Mouse (Mus musculus): ENCODE data around the gene Mylk. TPM values are rescaled to one million over a fixed set of nuclear protein-coding genes. Genes with fewer than 3 reads are reported as not detected.
"Not testable (repeated sequence)": the region's sequence is repeated elsewhere in the genome, so short reads cannot be mapped to it uniquely, and the experiment has no call there.

The Mylk gene
- polyA plus RNA-seq (2012; fragmentation: generic; extraction: Trizol) = 0.23 TPM
- long read RNA-seq, experiment 1 = 0 reads
- long read RNA-seq, experiment 2, partial matches to known transcripts = 0 of 1 reads
- long read RNA-seq, experiment 2, other reads (novel, unspliced or antisense) = 1 of 1 reads

GRCm38 (mm10) chr16:34745065-34745585 is at the start of gene Mylk:
TSS of gene Mylk (plus strand) at chr16:34745210.
- TF ChIP-seq MAX (IDR thresholded peaks at IDR 0.05) (peak; percentile 25), MYOD1 (IDR thresholded peaks at IDR 0.05; ENCODE audit: control insufficient read depth, insufficient read length, low read depth) (no peak), CTCF (IDR thresholded peaks at IDR 0.05; ENCODE audit: control insufficient read depth, insufficient read depth, insufficient read length) (peak; percentile 16)
- no peaks in the 10 kb centered on the region for H3K36me3 ChIP-seq (ENCODE audit: control insufficient read depth, insufficient read depth)
- no peaks in the 10 kb centered on the region for H3K27me3 ChIP-seq (ENCODE audit: control insufficient read depth, insufficient read depth, insufficient read length)
- H3K79me2 ChIP-seq (ENCODE audit: control insufficient read depth, insufficient read depth) = no peaks in the 10 kb centered on the region
- H3ac ChIP-seq (ENCODE audit: control insufficient read depth, insufficient read length, low read depth) = peak within 1 kb of the TSS; percentile 21
- H3K4me3 ChIP-seq (ENCODE audit: insufficient read depth, poor library complexity, severe bottlenecking) = no peak within 1 kb of the TSS
- no peaks in the 10 kb centered on the region for H3K79me3 ChIP-seq (ENCODE audit: low read depth)

DNA sequence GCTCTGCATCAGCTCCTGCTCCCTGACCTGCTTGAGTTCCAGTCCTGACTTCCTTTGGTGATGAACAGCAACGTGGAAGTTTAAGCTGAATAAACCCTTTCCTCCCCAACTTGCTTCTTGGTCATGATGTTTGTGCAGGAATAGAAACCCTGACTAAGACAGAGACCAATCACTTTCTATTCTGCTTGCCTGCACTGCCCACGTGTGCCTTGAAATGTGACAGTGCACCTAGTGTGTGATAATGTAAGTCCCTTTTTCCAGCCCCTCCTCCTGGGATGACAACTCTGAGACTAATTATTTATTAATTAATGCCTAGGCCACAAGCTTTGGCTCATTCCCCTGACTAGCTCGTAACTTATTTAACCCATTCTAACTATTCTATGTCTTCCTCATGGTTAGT is 46.3 kb upstream of the Mylk start:
- H3K27me3 ChIP-seq (ENCODE audit: control insufficient read depth, insufficient read depth, insufficient read length); H3K79me2 ChIP-seq (ENCODE audit: control insufficient read depth, insufficient read depth); H3K79me3 ChIP-seq (ENCODE audit: low read depth); H3ac ChIP-seq (ENCODE audit: control insufficient read depth, insufficient read length, low read depth); H3K4me3 ChIP-seq (ENCODE audit: insufficient read depth, poor library complexity, severe bottlenecking): not testable (repeated sequence)
- peaks cover 17% of the 10 kb centered on the region for H3K36me3 ChIP-seq (ENCODE audit: control insufficient read depth, insufficient read depth)

DNA sequence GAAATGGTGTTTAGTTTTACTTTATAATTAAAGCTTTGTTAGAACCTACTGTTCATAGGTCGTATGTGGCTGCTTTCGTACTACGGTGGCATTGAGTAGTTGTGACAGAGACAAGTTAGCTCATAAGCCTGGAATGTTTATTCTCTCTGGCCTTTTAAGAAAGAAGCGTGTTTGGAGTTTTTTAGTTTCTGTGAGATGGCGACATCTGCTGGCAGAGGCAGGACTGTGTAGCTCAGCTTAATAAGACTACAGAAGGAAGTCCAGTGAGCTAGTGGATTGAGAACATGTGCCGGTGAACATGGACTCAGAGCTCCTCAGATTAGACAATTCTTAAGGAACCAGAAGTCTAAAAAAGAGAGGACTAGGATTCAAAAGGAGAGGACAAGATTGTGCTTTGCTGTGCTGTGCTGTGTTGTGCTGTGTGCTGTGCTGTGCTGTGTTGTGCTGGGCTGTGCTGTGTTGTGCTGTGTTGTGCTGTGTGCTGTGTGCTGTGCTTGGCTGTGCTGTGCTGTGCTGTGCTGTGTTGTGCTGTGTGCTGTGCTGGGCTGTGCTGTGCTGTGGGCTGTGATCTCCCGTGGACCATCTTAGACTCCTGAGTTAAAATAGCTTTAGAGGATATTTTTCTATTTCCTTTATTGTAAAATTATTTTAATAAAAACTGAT is 44.7 kb upstream of the Mylk start:
- no peaks in the 10 kb centered on the region for H3K79me3 ChIP-seq (ENCODE audit: low read depth)
- H3ac ChIP-seq (ENCODE audit: control insufficient read depth, insufficient read length, low read depth) = no peak overlapping the region
- no peaks in the 10 kb centered on the region for H3K79me2 ChIP-seq (ENCODE audit: control insufficient read depth, insufficient read depth)
- H3K4me3 ChIP-seq (ENCODE audit: insufficient read depth, poor library complexity, severe bottlenecking) = no peak overlapping the region
- H3K27me3 ChIP-seq (ENCODE audit: control insufficient read depth, insufficient read depth, insufficient read length) = no peaks in the 10 kb centered on the region
- TF ChIP-seq USF1 (IDR thresholded peaks at IDR 0.05; ENCODE audit: low read depth) = no peak
- TF ChIP-seq CTCF (IDR thresholded peaks at IDR 0.05; ENCODE audit: control insufficient read depth, insufficient read depth, insufficient read length) = peak; percentile 36
- TF ChIP-seq MAX (IDR thresholded peaks at IDR 0.05) = no peak
- TF ChIP-seq FOSL1 (IDR thresholded peaks at IDR 0.05; ENCODE audit: insufficient read depth, low read length, poor library complexity, severe bottlenecking) = no peak
- TF ChIP-seq MYOD1 (IDR thresholded peaks at IDR 0.05; ENCODE audit: control insufficient read depth, insufficient read length, low read depth) = no peak
- TF ChIP-seq MYOG (IDR thresholded peaks at IDR 0.05; ENCODE audit: control insufficient read depth, extremely low read depth, insufficient read length) = no peak
- no peak for TF ChIP-seq CEBPB (IDR thresholded peaks at IDR 0.05; ENCODE audit: low read depth)
- H3K36me3 ChIP-seq (ENCODE audit: control insufficient read depth, insufficient read depth) = peaks cover 30% of the 10 kb centered on the region

DNA sequence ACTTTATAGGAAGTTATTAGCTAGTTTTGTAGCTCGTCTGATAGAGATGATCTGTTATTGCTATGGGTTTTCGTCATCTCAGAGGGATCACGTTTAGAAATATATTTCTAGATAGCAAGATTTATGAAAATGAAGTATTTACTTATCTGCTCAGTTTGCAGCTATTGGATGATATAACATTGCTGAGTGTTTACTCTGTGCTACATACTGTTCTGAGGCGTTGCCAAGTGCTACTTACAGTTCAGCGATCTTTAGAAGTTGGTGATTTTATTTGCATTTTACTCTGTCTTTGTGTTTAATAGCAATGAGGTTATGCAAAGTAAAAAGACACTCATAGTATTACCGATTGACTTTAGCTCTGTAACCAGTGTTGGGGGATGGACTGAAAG is 44.2 kb upstream of the Mylk start:
- Histone ChIP-seq H3ac (ENCODE audit: control insufficient read depth, insufficient read length, low read depth) (no peak overlapping the region), H3K79me2 (ENCODE audit: control insufficient read depth, insufficient read depth) (no peaks in the 10 kb centered on the region), H3K4me3 (ENCODE audit: insufficient read depth, poor library complexity, severe bottlenecking) (no peak overlapping the region), H3K79me3 (ENCODE audit: low read depth) (no peaks in the 10 kb centered on the region), H3K36me3 (ENCODE audit: control insufficient read depth, insufficient read depth) (peaks cover 36% of the 10 kb centered on the region), H3K27me3 (ENCODE audit: control insufficient read depth, insufficient read depth, insufficient read length) (no peaks in the 10 kb centered on the region)
- TF ChIP-seq CEBPB (IDR thresholded peaks at IDR 0.05; ENCODE audit: low read depth) = no peak
- no peak for TF ChIP-seq MYOD1 (IDR thresholded peaks at IDR 0.05; ENCODE audit: control insufficient read depth, insufficient read length, low read depth)
- TF ChIP-seq MAX (IDR thresholded peaks at IDR 0.05) = no peak
- no peak for TF ChIP-seq FOSL1 (IDR thresholded peaks at IDR 0.05; ENCODE audit: insufficient read depth, low read length, poor library complexity, severe bottlenecking)
- no peak for TF ChIP-seq CTCF (IDR thresholded peaks at IDR 0.05; ENCODE audit: control insufficient read depth, insufficient read depth, insufficient read length)
- no peak for TF ChIP-seq USF1 (IDR thresholded peaks at IDR 0.05; ENCODE audit: low read depth)
- no peak for TF ChIP-seq MYOG (IDR thresholded peaks at IDR 0.05; ENCODE audit: control insufficient read depth, extremely low read depth, insufficient read length)

DNA sequence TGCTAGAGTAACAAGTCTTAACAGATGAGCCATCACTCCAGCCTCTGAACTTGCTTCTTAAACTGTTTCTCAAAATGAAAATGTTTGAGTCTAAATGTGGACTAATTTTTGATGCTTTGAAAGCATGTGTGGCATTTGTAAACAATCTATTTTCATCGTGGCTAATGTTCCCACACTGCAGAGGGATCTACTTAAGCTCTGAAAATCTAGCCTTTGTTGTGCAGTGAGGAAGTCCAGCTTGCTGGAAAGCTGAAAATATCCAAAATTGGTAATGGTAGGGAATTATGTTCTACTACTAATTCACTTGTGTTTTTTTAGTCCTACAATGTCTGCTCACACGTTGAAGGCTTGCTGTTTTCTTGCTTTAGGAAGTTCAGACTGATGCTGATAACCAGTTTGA is 39.0 kb upstream of the Mylk start:
- Histone ChIP-seq H3K36me3 (ENCODE audit: control insufficient read depth, insufficient read depth) (peaks cover 47% of the 10 kb centered on the region), H3ac (ENCODE audit: control insufficient read depth, insufficient read length, low read depth) (no peak overlapping the region), H3K27me3 (ENCODE audit: control insufficient read depth, insufficient read depth, insufficient read length) (no peaks in the 10 kb centered on the region), H3K79me3 (ENCODE audit: low read depth) (no peaks in the 10 kb centered on the region), H3K4me3 (ENCODE audit: insufficient read depth, poor library complexity, severe bottlenecking) (no peak overlapping the region), H3K79me2 (ENCODE audit: control insufficient read depth, insufficient read depth) (no peaks in the 10 kb centered on the region)
- TF ChIP-seq USF1 (IDR thresholded peaks at IDR 0.05; ENCODE audit: low read depth) (no peak), MAX (IDR thresholded peaks at IDR 0.05) (no peak), MYOD1 (IDR thresholded peaks at IDR 0.05; ENCODE audit: control insufficient read depth, insufficient read length, low read depth) (no peak), CEBPB (IDR thresholded peaks at IDR 0.05; ENCODE audit: low read depth) (no peak), MYOG (IDR thresholded peaks at IDR 0.05; ENCODE audit: control insufficient read depth, extremely low read depth, insufficient read length) (no peak), CTCF (IDR thresholded peaks at IDR 0.05; ENCODE audit: control insufficient read depth, insufficient read depth, insufficient read length) (no peak), FOSL1 (IDR thresholded peaks at IDR 0.05; ENCODE audit: insufficient read depth, low read length, poor library complexity, severe bottlenecking) (no peak)

- Histone ChIP-seq H3K79me3 (ENCODE audit: low read depth) (no peaks in the 10 kb centered on the region), H3K4me3 (ENCODE audit: insufficient read depth, poor library complexity, severe bottlenecking) (no peak overlapping the region), H3K79me2 (ENCODE audit: control insufficient read depth, insufficient read depth) (no peaks in the 10 kb centered on the region), H3K27me3 (ENCODE audit: control insufficient read depth, insufficient read depth, insufficient read length) (no peaks in the 10 kb centered on the region), H3ac (ENCODE audit: control insufficient read depth, insufficient read length, low read depth) (no peak overlapping the region), H3K36me3 (ENCODE audit: control insufficient read depth, insufficient read depth) (peaks cover 47% of the 10 kb centered on the region)
- TF ChIP-seq CEBPB (IDR thresholded peaks at IDR 0.05; ENCODE audit: low read depth) (no peak), MYOG (IDR thresholded peaks at IDR 0.05; ENCODE audit: control insufficient read depth, extremely low read depth, insufficient read length) (no peak), MAX (IDR thresholded peaks at IDR 0.05) (no peak), FOSL1 (IDR thresholded peaks at IDR 0.05; ENCODE audit: insufficient read depth, low read length, poor library complexity, severe bottlenecking) (no peak), MYOD1 (IDR thresholded peaks at IDR 0.05; ENCODE audit: control insufficient read depth, insufficient read length, low read depth) (no peak), USF1 (IDR thresholded peaks at IDR 0.05; ENCODE audit: low read depth) (no peak), CTCF (IDR thresholded peaks at IDR 0.05; ENCODE audit: control insufficient read depth, insufficient read depth, insufficient read length) (no peak)
Measured at GRCm38 (mm10) chr16:34706487-34706946, 38.5 kb upstream of the Mylk start.
